Mouse (Mus musculus): ENCODE measurements around the gene Rapgef3. TPM values are rescaled to one million over a fixed set of nuclear protein-coding genes. Genes with fewer than 3 reads are reported as not detected.

Gene Rapgef3
- polyA plus RNA-seq, 1 experiment from 2014 or later = 15.7 TPM

DNA sequence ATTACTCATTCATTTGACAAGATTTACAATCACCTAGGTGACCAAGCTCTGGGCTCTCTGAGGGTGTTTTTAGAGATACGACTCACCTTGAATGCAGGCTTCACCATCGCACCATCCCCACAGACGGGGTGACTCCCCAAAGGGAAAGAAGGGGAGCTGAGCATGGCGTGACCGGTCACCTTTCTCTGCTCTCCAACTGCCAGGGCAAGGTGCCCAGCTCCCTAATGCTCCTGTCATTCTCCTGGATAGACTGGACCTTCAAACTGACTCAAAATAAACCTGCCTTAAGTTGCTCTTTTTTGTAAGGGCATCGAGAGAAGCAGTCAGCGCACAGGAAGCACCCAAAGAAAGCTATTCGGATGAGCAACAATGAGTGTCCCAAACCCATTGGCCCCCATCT is 2.5 kb upstream of the Rapgef3 start:
- H3K27me3 ChIP-seq (ENCODE audit: control insufficient read depth, insufficient read depth, low read length) = peaks cover 9% of the 10 kb centered on the region; the same call in 1 of the 2 replicates
- H3K4me2 ChIP-seq (replicated peaks; ENCODE audit: low read depth, low read length) = no peak overlapping the region
- peaks cover 47% of the 10 kb centered on the region for H3K4me1 ChIP-seq (ENCODE audit: control insufficient read depth, insufficient read depth, low read length)
- no peak overlapping the region for H3K4me3 ChIP-seq (ENCODE audit: low read length)
- 82% methylated on average over 8 of the region's 8 CpGs for WGBS
- H3K9ac ChIP-seq (ENCODE audit: low read depth, low read length) = no peak overlapping the region
- H3K36me3 ChIP-seq (ENCODE audit: control insufficient read depth, insufficient read depth, low read length) = no peaks in the 10 kb centered on the region
- no peaks in the 10 kb centered on the region for H3K9me3 ChIP-seq (ENCODE audit: control insufficient read depth, low read length)
- H3K27ac ChIP-seq (ENCODE audit: low read depth, low read length) = no peak overlapping the region
- no peak for ATAC-seq (ENCODE audit: low FRiP score, low TSS enrichment)

- peak overlapping the region; percentile 52 for H3K4me3 ChIP-seq (ENCODE audit: low read length)
- ATAC-seq (ENCODE audit: low FRiP score, low TSS enrichment) = peak; percentile 26
- H3K36me3 ChIP-seq (ENCODE audit: control insufficient read depth, insufficient read depth, low read length) = no peaks in the 10 kb centered on the region
- under 1% methylated on average over 18 of the region's 18 CpGs for WGBS
- H3K27ac ChIP-seq (ENCODE audit: low read depth, low read length) = peak overlapping the region; percentile 53
- peak overlapping the region; percentile 95 for H3K4me2 ChIP-seq (replicated peaks; ENCODE audit: low read depth, low read length)
- H3K27me3 ChIP-seq (ENCODE audit: control insufficient read depth, insufficient read depth, low read length) = peaks cover 9% of the 10 kb centered on the region
- peaks cover 45% of the 10 kb centered on the region for H3K4me1 ChIP-seq (ENCODE audit: control insufficient read depth, insufficient read depth, low read length)
- no peaks in the 10 kb centered on the region for H3K9me3 ChIP-seq (ENCODE audit: control insufficient read depth, low read length)
- H3K9ac ChIP-seq (ENCODE audit: low read depth, low read length) = peak overlapping the region; percentile 59
Observed at GRCm38 (mm10) chr15:97768192-97768591, 420 bp upstream of the Rapgef3 start.

- peak overlapping the region; percentile 52 for H3K4me3 ChIP-seq (ENCODE audit: low read length)
- peaks cover 9% of the 10 kb centered on the region for H3K27me3 ChIP-seq (ENCODE audit: control insufficient read depth, insufficient read depth, low read length)
- H3K4me2 ChIP-seq (replicated peaks; ENCODE audit: low read depth, low read length) = peak overlapping the region; percentile 95
- no peaks in the 10 kb centered on the region for H3K36me3 ChIP-seq (ENCODE audit: control insufficient read depth, insufficient read depth, low read length)
- peak overlapping the region; percentile 59 for H3K9ac ChIP-seq (ENCODE audit: low read depth, low read length)
- ATAC-seq (ENCODE audit: low FRiP score, low TSS enrichment) = peak; percentile 8; the same call in 1 of the 2 replicates
- H3K4me1 ChIP-seq (ENCODE audit: control insufficient read depth, insufficient read depth, low read length) = peaks cover 39% of the 10 kb centered on the region
- peak overlapping the region; percentile 53; the same call in 1 of the 2 replicates for H3K27ac ChIP-seq (ENCODE audit: low read depth, low read length)
- H3K9me3 ChIP-seq (ENCODE audit: control insufficient read depth, low read length) = no peaks in the 10 kb centered on the region
- 4% methylated on average over 23 of the region's 23 CpGs for WGBS
Observed at GRCm38 (mm10) chr15:97766594-97767279, 1.0 kb downstream of the Rapgef3 start.

- H3K4me1 ChIP-seq (ENCODE audit: control insufficient read depth, insufficient read depth, low read length) = peaks cover 34% of the 10 kb centered on the region
- 24% methylated on average over 8 of the region's 8 CpGs for WGBS
- H3K9me3 ChIP-seq (ENCODE audit: control insufficient read depth, low read length) = no peaks in the 10 kb centered on the region
- H3K36me3 ChIP-seq (ENCODE audit: control insufficient read depth, insufficient read depth, low read length) = no peaks in the 10 kb centered on the region
- no peak for ATAC-seq (ENCODE audit: low FRiP score, low TSS enrichment)
- peak overlapping the region; percentile 95 for H3K4me2 ChIP-seq (replicated peaks; ENCODE audit: low read depth, low read length)
- H3K9ac ChIP-seq (ENCODE audit: low read depth, low read length) = peak overlapping the region; percentile 59
- H3K27me3 ChIP-seq (ENCODE audit: control insufficient read depth, insufficient read depth, low read length) = peaks cover 9% of the 10 kb centered on the region
- peak overlapping the region; percentile 52 for H3K4me3 ChIP-seq (ENCODE audit: low read length)
- peak overlapping the region; percentile 53; the same call in 1 of the 2 replicates for H3K27ac ChIP-seq (ENCODE audit: low read depth, low read length)
Observed at GRCm38 (mm10) chr15:97766194-97766593, 1.6 kb downstream of the Rapgef3 start.

- ATAC-seq (ENCODE audit: low FRiP score, low TSS enrichment) = no peak
- WGBS = 23% methylated on average over 13 of the region's 13 CpGs
- Histone ChIP-seq H3K4me3 (ENCODE audit: low read length) (peak overlapping the region; percentile 52), H3K9ac (ENCODE audit: low read depth, low read length) (no peak overlapping the region), H3K9me3 (ENCODE audit: control insufficient read depth, low read length) (no peaks in the 10 kb centered on the region), H3K4me1 (ENCODE audit: control insufficient read depth, insufficient read depth, low read length) (peaks cover 36% of the 10 kb centered on the region), H3K36me3 (ENCODE audit: control insufficient read depth, insufficient read depth, low read length) (no peaks in the 10 kb centered on the region), H3K27me3 (ENCODE audit: control insufficient read depth, insufficient read depth, low read length) (peaks cover 9% of the 10 kb centered on the region), H3K27ac (ENCODE audit: low read depth, low read length) (no peak overlapping the region), H3K4me2 (replicated peaks; ENCODE audit: low read depth, low read length) (peak overlapping the region; percentile 95)
Observed at GRCm38 (mm10) chr15:97765090-97765794, 2.5 kb downstream of the Rapgef3 start.

GRCm38 (mm10) chr15:97764532-97764931 is 3.2 kb downstream of the Rapgef3 start:
- no peak for ATAC-seq (ENCODE audit: low FRiP score, low TSS enrichment)
- Histone ChIP-seq H3K27ac (ENCODE audit: low read depth, low read length) (no peak overlapping the region), H3K4me3 (ENCODE audit: low read length) (no peak overlapping the region), H3K9me3 (ENCODE audit: control insufficient read depth, low read length) (no peaks in the 10 kb centered on the region), H3K36me3 (ENCODE audit: control insufficient read depth, insufficient read depth, low read length) (0 out of 2 replicates have a peak, but pooled peaks cover 4% of the 10 kb centered on the region), H3K4me1 (ENCODE audit: control insufficient read depth, insufficient read depth, low read length) (peaks cover 36% of the 10 kb centered on the region), H3K4me2 (replicated peaks; ENCODE audit: low read depth, low read length) (no peak overlapping the region; the same call in 1 of the 2 replicates), H3K27me3 (ENCODE audit: control insufficient read depth, insufficient read depth, low read length) (peaks cover 9% of the 10 kb centered on the region), H3K9ac (ENCODE audit: low read depth, low read length) (no peak overlapping the region)
- 72% methylated on average over 2 of the region's 2 CpGs for WGBS

DNA sequence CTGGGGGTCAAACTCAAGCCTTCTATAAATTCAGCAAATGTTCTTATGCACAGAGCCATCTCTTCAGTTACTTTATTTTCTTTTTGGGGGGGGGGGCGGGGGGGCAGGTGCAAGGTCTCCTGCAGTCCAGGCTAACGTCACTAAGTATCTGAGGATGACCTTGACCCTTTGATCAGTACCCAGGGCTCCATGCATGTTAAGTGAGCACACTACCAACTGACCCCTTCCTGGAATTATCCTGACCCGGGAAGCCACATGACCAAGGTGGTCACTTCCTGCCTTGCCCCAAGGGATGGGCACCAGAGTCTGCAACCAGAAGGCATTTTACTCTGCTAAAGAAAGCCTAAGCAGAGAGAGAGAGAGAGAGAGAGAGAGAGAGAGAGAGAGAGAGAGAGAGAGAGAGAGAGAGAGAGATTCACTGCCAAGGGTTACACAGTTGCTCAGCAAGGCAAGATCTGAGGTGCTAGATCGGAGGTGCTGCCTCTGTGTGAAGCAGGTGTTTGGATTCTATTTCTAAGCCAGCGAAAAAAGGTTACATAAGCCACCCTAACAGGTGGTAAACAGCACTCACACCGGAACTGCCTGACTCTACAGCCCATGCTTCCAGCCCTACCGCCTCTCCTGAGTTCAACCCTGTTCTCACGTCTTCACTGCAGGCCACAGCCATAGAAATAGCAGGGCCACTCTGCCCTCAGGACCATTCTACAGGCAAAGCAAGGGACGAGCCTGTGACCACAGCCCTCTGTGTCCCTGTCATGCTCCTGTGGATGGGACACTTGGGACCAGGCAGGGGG is 4.3 kb downstream of the Rapgef3 start:
- no peaks in the 10 kb centered on the region for H3K9me3 ChIP-seq (ENCODE audit: control insufficient read depth, low read length)
- no peak overlapping the region for H3K4me3 ChIP-seq (ENCODE audit: low read length)
- no peak overlapping the region for H3K4me2 ChIP-seq (replicated peaks; ENCODE audit: low read depth, low read length)
- H3K36me3 ChIP-seq (ENCODE audit: control insufficient read depth, insufficient read depth, low read length) = peaks cover 9% of the 10 kb centered on the region; the same call in 1 of the 2 replicates
- no peak overlapping the region for H3K27ac ChIP-seq (ENCODE audit: low read depth, low read length)
- H3K9ac ChIP-seq (ENCODE audit: low read depth, low read length) = no peak overlapping the region
- ATAC-seq (ENCODE audit: low FRiP score, low TSS enrichment) = no peak
- 70% methylated on average over 9 of the region's 9 CpGs for WGBS
- H3K4me1 ChIP-seq (ENCODE audit: control insufficient read depth, insufficient read depth, low read length) = peaks cover 35% of the 10 kb centered on the region
- H3K27me3 ChIP-seq (ENCODE audit: control insufficient read depth, insufficient read depth, low read length) = peaks cover 9% of the 10 kb centered on the region

- H3K4me1 ChIP-seq (ENCODE audit: control insufficient read depth, insufficient read depth, low read length) = peaks cover 32% of the 10 kb centered on the region
- 57% methylated on average over 9 of the region's 9 CpGs for WGBS
- peaks cover 13% of the 10 kb centered on the region; the same call in 1 of the 2 replicates for H3K36me3 ChIP-seq (ENCODE audit: control insufficient read depth, insufficient read depth, low read length)
- H3K27ac ChIP-seq (ENCODE audit: low read depth, low read length) = no peak overlapping the region
- H3K9ac ChIP-seq (ENCODE audit: low read depth, low read length) = no peak overlapping the region
- ATAC-seq (ENCODE audit: low FRiP score, low TSS enrichment) = no peak
- no peaks in the 10 kb centered on the region for H3K9me3 ChIP-seq (ENCODE audit: control insufficient read depth, low read length)
- no peak overlapping the region for H3K4me3 ChIP-seq (ENCODE audit: low read length)
- H3K4me2 ChIP-seq (replicated peaks; ENCODE audit: low read depth, low read length) = no peak overlapping the region
- H3K27me3 ChIP-seq (ENCODE audit: control insufficient read depth, insufficient read depth, low read length) = peaks cover 9% of the 10 kb centered on the region
Observed at GRCm38 (mm10) chr15:97762733-97763132, 5.0 kb downstream of the Rapgef3 start.
